Mouse (Mus musculus): Measurements from ENCODE around the gene Cpb1.

DNA sequence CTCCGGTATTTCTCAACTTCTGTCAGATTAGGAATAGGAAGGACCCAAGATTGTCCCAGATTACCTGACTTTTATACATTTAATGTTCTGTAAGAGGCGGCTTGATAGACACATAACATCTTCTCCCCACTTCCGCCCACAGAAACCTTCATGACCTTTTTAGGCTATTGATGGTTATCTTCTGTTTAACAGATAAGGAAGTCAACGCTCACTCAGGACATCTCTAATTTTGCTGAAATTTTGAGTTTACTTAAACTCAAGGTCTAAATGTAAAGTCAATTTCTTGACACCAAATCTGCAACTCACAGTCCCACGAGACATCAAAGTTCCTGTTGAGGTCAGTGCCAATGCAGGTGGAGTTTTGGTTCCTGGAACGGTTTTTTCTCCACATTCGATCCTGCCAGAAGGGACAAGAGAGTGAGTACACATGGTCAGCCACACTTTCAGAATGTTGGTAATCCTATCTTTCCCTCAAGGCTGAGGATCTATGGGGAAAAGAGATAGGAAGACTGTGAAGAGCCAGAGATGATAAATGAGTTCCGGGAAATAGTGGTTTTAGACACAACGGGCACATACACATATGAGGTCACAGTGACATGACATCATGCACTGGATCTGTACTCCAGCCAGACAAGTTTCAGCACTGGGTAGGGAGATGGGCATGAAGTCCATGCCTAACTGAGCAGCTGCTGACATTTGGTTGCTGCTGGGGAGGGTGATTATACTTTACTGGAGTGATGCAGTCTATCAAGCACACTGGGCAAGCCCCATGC is 52.4 kb downstream of the Cpb1 start:
- TF ChIP-seq POLR2A (IDR thresholded peaks at IDR 0.05; ENCODE audit: low read depth, low read length), result no peak
- TF ChIP-seq CTCF (IDR thresholded peaks at IDR 0.05; ENCODE audit: extremely low read depth, insufficient read length, insufficient replicate concordance, low read depth, low read length), result no peak
